ENCODE assay signal across 3 mouse cellular contexts in the genomic region with DNA sequence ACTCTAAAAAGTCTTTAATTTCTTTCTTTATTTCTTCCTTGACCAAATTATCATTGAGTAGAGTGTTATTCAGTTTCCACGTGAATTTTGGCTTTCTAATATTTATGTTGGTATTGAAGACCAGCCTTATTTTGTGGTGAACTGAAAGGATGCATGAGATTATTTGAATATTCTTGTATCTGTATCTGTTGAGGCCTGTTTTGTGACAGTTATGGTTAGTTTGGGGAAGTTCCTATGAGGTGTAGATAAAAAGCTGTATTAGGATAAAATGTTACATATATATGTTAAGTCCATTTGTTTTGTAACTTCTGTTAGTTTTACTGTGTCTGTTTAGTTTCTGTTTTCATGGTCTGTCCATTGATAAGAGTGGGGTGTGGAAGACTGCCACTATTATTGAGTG.
DNase-seq lines count a peak whose midpoint lies in the region; TF ChIP-seq lines count a peak whose summit lies in the region.
"Not testable (repeated sequence)": the region's sequence is repeated elsewhere in the genome, so short reads cannot be mapped to it uniquely, and the experiment has no call there.

No protein-coding gene starts in this region.

- not testable (repeated sequence) for TF ChIP-seq RAD21 in MEL (IDR thresholded peaks at IDR 0.05; ENCODE audit: low read depth, low read length)

- peak; percentile 67 for DNase-seq in MEL (ENCODE audit: low read depth, low spot score)
- DNase-seq in MEL-GATA-1-ER (ENCODE audit: extremely low read depth, low read depth): peak; percentile 6
- DNase-seq in splenic B cell, adult 2 months (ENCODE audit: low read depth, low spot score): peak; percentile 10

- not testable (repeated sequence) for H3K9me3 ChIP-seq in MEL (replicated peaks; ENCODE audit: insufficient read depth, low read length)

- H3K4me3 ChIP-seq in MEL (ENCODE audit: control insufficient read depth in 1 of 2, insufficient read depth in 1 of 2, low read depth in 2 of 2, low read length in 2 of 2): not testable (repeated sequence)

- not testable (repeated sequence) for H3K79me2 ChIP-seq in MEL (ENCODE audit: control insufficient read depth, insufficient read depth, low read length, poor library complexity)

- not testable (repeated sequence) for H3K9ac ChIP-seq in MEL (ENCODE audit: control insufficient read depth, low read depth, low read length, poor library complexity, severe bottlenecking)

- H3K27me3 ChIP-seq in MEL (ENCODE audit: control insufficient read depth in 1 of 2, insufficient read depth in 2 of 2, low read length in 2 of 2); splenic B cell, adult 2 months (ENCODE audit: control insufficient read depth, insufficient read depth, low read length, poor library complexity, severe bottlenecking): not testable (repeated sequence)

- TF ChIP-seq EP300 in MEL (IDR thresholded peaks at IDR 0.05; ENCODE audit: low read depth in 1 of 2, low read length in 2 of 2): peak; percentile 81 to 91

- peaks cover 5 to 19% of the 10 kb centered on the region in 2 experiments; a peak in 3 of 4 replicates for H3K4me1 ChIP-seq in MEL (ENCODE audit: control insufficient read depth in 1 of 2, insufficient read depth in 2 of 2, low read length in 2 of 2)

- not testable (repeated sequence) for TF ChIP-seq CTCF in MEL (IDR thresholded peaks at IDR 0.05 in 2 of 3, conservative IDR thresholded peaks at IDR 0.05 in 1 of 3; ENCODE audit: control insufficient read depth in 1 of 3, insufficient read depth in 1 of 3, low read depth in 2 of 3, low read length in 3 of 3, poor library complexity in 1 of 3, severe bottlenecking in 1 of 3)

- not testable (repeated sequence) for TF ChIP-seq POLR2A in MEL (IDR thresholded peaks at IDR 0.05; ENCODE audit: control insufficient read depth in 1 of 2, insufficient read depth in 1 of 2, low read depth in 1 of 2, low read length in 2 of 2, poor library complexity in 1 of 2)

- peak overlapping the region; percentile 50; the same call in 1 of the 2 replicates for H3K27ac ChIP-seq in MEL (ENCODE audit: control insufficient read depth, low read depth, low read length)

- not testable (repeated sequence) for H3K36me3 ChIP-seq in MEL (ENCODE audit: control insufficient read depth in 1 of 2, insufficient read depth in 2 of 2, low read length in 2 of 2); splenic B cell, adult 2 months (ENCODE audit: control insufficient read depth, insufficient read depth, low read length, poor library complexity, severe bottlenecking)

TF ChIP-seq in MEL, 35 proteins besides CTCF, POLR2A, EP300 and RAD21:
- TF ChIP-seq TBP (IDR thresholded peaks at IDR 0.05; ENCODE audit: low read depth, low read length) (0 out of 2 replicates have a peak, but pooled peaks have one; percentile 33), TCF12 (IDR thresholded peaks at IDR 0.05; ENCODE audit: low read depth, low read length) (peak; percentile 69), MXI1 (IDR thresholded peaks at IDR 0.05; ENCODE audit: low read depth, low read length) (0 out of 2 replicates have a peak, but pooled peaks have one; percentile 46), MYB (IDR thresholded peaks at IDR 0.05; ENCODE audit: low read depth, low read length) (peak; percentile 88), RCOR1 (IDR thresholded peaks at IDR 0.05; ENCODE audit: low read depth, low read length) (0 out of 2 replicates have a peak, but pooled peaks have one; percentile 12), GATA1 (IDR thresholded peaks at IDR 0.05; ENCODE audit: low read depth, low read length) (peak; percentile 66), ETS1 (IDR thresholded peaks at IDR 0.05; ENCODE audit: low read depth, low read length) (peak; percentile 78), SIN3A (IDR thresholded peaks at IDR 0.05; ENCODE audit: low read length) (peak; percentile 43; the same call in 1 of the 2 replicates)

Comparison
In these comparisons a context has a peak if more than half of its experiments do, and no peak if none do; other contexts are left out.
1. DNase-seq: peak in every context shown above with its lines; median percentile 67 in MEL; 10 in splenic B cell, adult 2 months; 6 in MEL-GATA-1-ER.